Mouse (Mus musculus) lung, adult 2 months (tissue): Measurements from ENCODE around the gene Nipal1.

Experiments
- CTCF ChIP-seq: fragments of 200-500 bp; IDR thresholded peaks from 2 replicates; pipeline ENCODE4 v1.5.1; 2011; ENCODE audit warnings: mild to moderate bottlenecking, low read length, control low read depth; ENCODE audit not compliant: insufficient read depth
- POLR2A ChIP-seq: fragments of 200-500 bp; IDR thresholded peaks from 2 replicates; pipeline ENCODE4 v1.6.1; 2011; ENCODE audit warnings: low read depth, mild to moderate bottlenecking, control low read depth, low read length, borderline replicate concordance; ENCODE audit errors: extremely low read depth

GRCm38 (mm10) chr5:72647418-72647907, at the start of gene Nipal1:
- no peak; the same call in 1 of the 2 replicates for TF ChIP-seq POLR2A
- TF ChIP-seq CTCF = no peak
